Mouse (Mus musculus) G1E (cell line): Measurements from ENCODE around the gene Tmem108. TPM values are rescaled to one million over a fixed set of nuclear protein-coding genes. Genes with fewer than 3 reads are reported as not detected.

Source experiments
- ATAC-seq: 2 replicates; pipeline ENCODE4 v1.8.0; 2016; ENCODE audit warnings: mild to moderate bottlenecking; ENCODE audit not compliant: insufficient number of reproducible peaks, poor library complexity, low FRiP score, severe bottlenecking; ENCODE audit errors: extremely low read depth
- DNase-seq: peaks from one replicate; pipeline ENCODE4 v3.0.0; 2012; ENCODE audit warnings: low spot score
- H3K27me3 ChIP-seq: 2 replicates; pipeline ENCODE4 v1.6.1; 2012; ENCODE audit warnings: mild to moderate bottlenecking, low read length, inconsistent platforms; ENCODE audit not compliant: insufficient read depth
- H3K36me3 ChIP-seq: replicated peaks from 2 replicates; pipeline ENCODE3; 2012; ENCODE audit warnings: mild to moderate bottlenecking, inconsistent platforms
- H3K4me1 ChIP-seq: 2 replicates; pipeline ENCODE4 v1.6.1; 2012; ENCODE audit warnings: low read depth, low read length, inconsistent platforms, mixed read lengths; ENCODE audit not compliant: insufficient read depth
- H3K4me3 ChIP-seq: 2 replicates; pipeline ENCODE4 v1.5.1; 2012; ENCODE audit warnings: low read depth, mild to moderate bottlenecking, inconsistent platforms, low read length, moderate library complexity, mixed read lengths
- H3K9me3 ChIP-seq: replicated peaks from 2 replicates; pipeline ENCODE4 v1.6.1; 2012; ENCODE audit warnings: inconsistent platforms
- CTCF ChIP-seq: IDR thresholded peaks from 2 replicates; pipeline ENCODE4 v1.5.1; 2012; ENCODE audit warnings: low read depth, low read length, inconsistent platforms, mixed read lengths
- GATA1 ChIP-seq: IDR thresholded peaks from 2 replicates; pipeline ENCODE4 v1.6.1; 2012; ENCODE audit warnings: borderline replicate concordance, low read length, inconsistent platforms, mixed read lengths
- GATA2 ChIP-seq: IDR thresholded peaks from 2 replicates; pipeline ENCODE4 v1.6.1; 2012; ENCODE audit warnings: low read depth, low read length, inconsistent platforms, borderline replicate concordance
- POLR2AphosphoS5 ChIP-seq: IDR thresholded peaks from 2 replicates; pipeline ENCODE4 v1.6.1; 2012; ENCODE audit warnings: low read depth, low read length, inconsistent platforms; ENCODE audit not compliant: insufficient replicate concordance
- TAL1 ChIP-seq: conservative IDR thresholded peaks from 2 replicates; pipeline ENCODE4 v1.6.1; 2012; ENCODE audit warnings: low read depth, low read length, inconsistent platforms, mixed read lengths
- polyA plus RNA-seq: library from polyadenylated mRNA; stranded (reverse); fragments of >175 nt; gene quantifications from 2 replicates; pipeline ENCODE4 v1.2.3, GENCODE M21; 2012
- total RNA-seq, 2 experiments: library from RNA; stranded (forward) in 1 of 2; stranded (reverse) in 1 of 2; fragments of 200-1000 nt in 1 of 2; fragments of >200 nt in 1 of 2; fragmentation: Nextera tagmentation in 1 of 2; gene quantifications; 2 replicates each; pipeline ENCODE4 v1.2.3; 2014 to 2017

The Tmem108 gene
- total and polyA plus RNA-seq, 3 experiments, result 0.27 TPM; not detected in 2

DNA sequence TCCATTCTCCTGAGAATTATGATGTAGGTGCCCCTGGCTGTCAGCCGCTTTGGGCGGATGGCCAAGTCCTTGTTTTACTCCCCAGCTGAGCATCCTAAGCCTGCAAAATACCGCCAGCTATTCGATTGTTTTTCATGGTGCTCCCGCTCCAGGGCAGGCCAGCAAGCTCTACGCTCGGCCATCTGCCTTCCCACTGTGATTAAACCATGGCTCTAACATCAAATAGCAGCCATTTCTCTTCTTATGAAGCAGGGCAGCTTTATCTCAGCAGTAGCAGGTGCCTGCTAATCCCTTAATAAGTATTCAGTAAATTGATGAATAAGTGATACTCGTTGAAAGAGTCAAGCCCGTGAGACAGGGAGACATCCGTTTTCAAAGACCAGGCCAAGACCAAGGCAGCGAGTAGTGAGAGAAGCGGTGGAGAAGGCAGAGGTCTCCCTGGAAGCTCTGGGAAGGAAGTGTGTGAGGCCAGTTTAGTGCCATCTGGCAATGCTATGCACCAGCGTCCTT is 295.9 kb downstream of the Tmem108 start:
- DNase-seq, result no peak
- no peak overlapping the region for H3K4me3 ChIP-seq
- H3K27me3 ChIP-seq, result no peaks in the 10 kb centered on the region
- H3K4me1 ChIP-seq, result no peaks in the 10 kb centered on the region
- TF ChIP-seq GATA1, result no peak
- no peak for TF ChIP-seq CTCF
- TF ChIP-seq GATA2, result no peak
- TF ChIP-seq POLR2AphosphoS5, result no peak
- no peak for TF ChIP-seq TAL1
- H3K36me3 ChIP-seq, result no peaks in the 10 kb centered on the region
- no peak for ATAC-seq
- peaks cover 41% of the 10 kb centered on the region for H3K9me3 ChIP-seq

DNA sequence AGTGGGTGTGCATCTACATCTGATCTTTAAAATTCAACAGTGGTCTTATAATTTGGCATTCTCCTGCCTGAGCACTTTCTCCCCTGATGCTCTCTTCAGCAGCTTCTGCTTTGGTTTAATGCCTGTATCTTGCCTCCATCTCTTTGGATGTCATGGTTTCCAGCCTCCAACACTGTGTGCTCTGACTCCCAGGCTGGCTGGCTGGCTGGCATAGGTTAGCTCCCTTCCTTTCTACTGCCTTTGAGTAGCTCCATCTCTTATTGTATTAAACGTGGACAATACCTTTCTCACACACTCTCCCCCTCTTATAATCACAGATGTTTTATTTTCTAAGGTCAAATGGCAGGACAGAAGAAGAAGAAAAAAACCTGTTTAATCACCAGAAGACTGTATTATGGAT is 296.3 kb downstream of the Tmem108 start:
- Histone ChIP-seq H3K4me3 (no peak overlapping the region), H3K9me3 (peaks cover 38% of the 10 kb centered on the region), H3K27me3 (no peaks in the 10 kb centered on the region), H3K36me3 (no peaks in the 10 kb centered on the region), H3K4me1 (no peaks in the 10 kb centered on the region)
- no peak for ATAC-seq
- TF ChIP-seq TAL1, result no peak
- no peak for TF ChIP-seq CTCF
- TF ChIP-seq GATA2, result no peak
- no peak for TF ChIP-seq GATA1
- TF ChIP-seq POLR2AphosphoS5, result no peak
- DNase-seq, result no peak

GRCm38 (mm10) chr9:103463833-103464232 is 297.8 kb downstream of the Tmem108 start:
- TF ChIP-seq POLR2AphosphoS5 (no peak), GATA1 (no peak)
- H3K4me1 ChIP-seq, result no peaks in the 10 kb centered on the region

GRCm38 (mm10) chr9:103459839-103460238 is 301.8 kb downstream of the Tmem108 start:
- DNase-seq (no peak), ATAC-seq (no peak)
- H3K4me1 ChIP-seq, result no peaks in the 10 kb centered on the region
- H3K9me3 ChIP-seq, result peaks cover 12% of the 10 kb centered on the region
- no peaks in the 10 kb centered on the region for H3K36me3 ChIP-seq
- H3K4me3 ChIP-seq, result no peak overlapping the region
- TF ChIP-seq TAL1 (no peak), CTCF (no peak)
- no peaks in the 10 kb centered on the region for H3K27me3 ChIP-seq

More at GRCm38 (mm10) chr9:103463833-103464232, 297.8 kb downstream of the Tmem108 start:
- Histone ChIP-seq H3K4me3 (no peak overlapping the region), H3K36me3 (no peaks in the 10 kb centered on the region), H3K9me3 (peaks cover 25% of the 10 kb centered on the region), H3K27me3 (no peaks in the 10 kb centered on the region)
- ATAC-seq (no peak), DNase-seq (no peak)

DNA sequence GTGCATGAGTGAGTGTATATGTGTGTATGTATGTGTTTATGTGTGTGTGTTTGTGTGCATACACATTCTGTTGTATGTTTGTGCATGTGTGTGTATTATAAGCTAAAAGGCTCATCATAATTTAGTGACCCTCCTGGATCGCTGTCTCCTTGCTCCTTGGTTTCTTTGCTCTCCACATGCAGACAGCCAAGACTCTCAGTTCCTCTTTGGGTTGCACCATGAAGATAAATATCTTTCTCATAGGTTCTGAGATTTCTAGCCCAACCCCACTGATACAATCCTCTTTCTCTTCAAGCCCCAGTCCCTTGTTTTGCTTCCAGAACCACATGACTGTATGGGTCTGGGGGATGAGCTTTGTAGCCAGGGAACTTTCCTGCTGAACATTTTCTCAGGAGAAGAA is 302.3 kb downstream of the Tmem108 start:
- no peak for DNase-seq
- TF ChIP-seq CTCF (no peak), POLR2AphosphoS5 (no peak), GATA1 (no peak), GATA2 (no peak), TAL1 (no peak)
- H3K9me3 ChIP-seq, result peaks cover 12% of the 10 kb centered on the region; the same call in 1 of the 2 replicates
- H3K4me1 ChIP-seq, result no peaks in the 10 kb centered on the region
- H3K36me3 ChIP-seq, result no peaks in the 10 kb centered on the region
- no peak overlapping the region for H3K4me3 ChIP-seq
- ATAC-seq, result no peak
- H3K27me3 ChIP-seq, result no peaks in the 10 kb centered on the region

DNA sequence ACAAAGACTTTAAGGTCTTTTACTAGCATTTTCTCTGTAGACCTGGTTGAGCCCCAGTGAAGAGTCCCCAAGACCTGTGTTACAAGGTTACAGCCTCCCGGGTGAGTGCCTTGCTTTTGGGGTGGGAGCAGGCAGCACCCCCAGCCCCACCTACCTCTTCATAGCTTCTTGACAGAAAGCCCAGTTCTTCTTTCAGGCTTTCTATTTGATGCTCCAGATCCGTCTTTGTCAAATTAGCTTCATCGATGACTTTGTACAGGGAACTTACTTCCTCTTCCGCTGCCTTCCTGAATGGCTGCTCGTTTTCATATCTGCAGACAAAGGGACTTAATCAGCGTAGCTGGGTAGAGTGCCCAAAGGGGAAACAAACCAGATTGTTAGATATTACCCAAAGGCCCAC is 312.0 kb downstream of the Tmem108 start:
- Histone ChIP-seq H3K4me1 (no peaks in the 10 kb centered on the region), H3K27me3 (no peaks in the 10 kb centered on the region), H3K4me3 (no peak overlapping the region), H3K36me3 (no peaks in the 10 kb centered on the region), H3K9me3 (peaks cover 7% of the 10 kb centered on the region)
- DNase-seq (no peak), ATAC-seq (no peak)
- TF ChIP-seq TAL1 (no peak), CTCF (no peak), GATA1 (no peak), POLR2AphosphoS5 (no peak), GATA2 (no peak)

DNA sequence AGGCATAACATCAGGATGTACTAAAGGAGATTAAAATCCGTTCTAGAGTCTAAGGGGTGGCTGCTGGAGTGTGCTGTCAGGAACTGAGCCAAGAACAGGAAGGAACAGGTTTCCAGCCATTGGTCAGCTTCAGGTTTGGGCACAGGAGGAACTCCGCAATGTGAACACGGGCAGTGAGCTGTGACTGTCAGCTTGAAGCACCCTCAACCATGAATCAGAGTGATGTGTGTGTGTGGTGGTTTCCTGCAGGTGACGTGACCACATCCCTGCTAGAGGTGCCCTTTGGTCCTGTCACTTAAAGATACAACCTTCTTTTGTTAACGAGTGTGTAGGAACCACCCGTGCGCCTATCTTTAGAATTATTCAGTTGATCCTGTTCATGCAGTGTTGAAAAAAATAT is 312.5 kb downstream of the Tmem108 start:
- no peak overlapping the region for H3K4me3 ChIP-seq
- H3K27me3 ChIP-seq, result no peaks in the 10 kb centered on the region
- TF ChIP-seq POLR2AphosphoS5 (no peak), TAL1 (no peak), CTCF (no peak), GATA1 (no peak)
- DNase-seq (no peak), ATAC-seq (no peak)
- H3K9me3 ChIP-seq, result peaks cover 12% of the 10 kb centered on the region
- no peaks in the 10 kb centered on the region for H3K36me3 ChIP-seq
- H3K4me1 ChIP-seq, result no peaks in the 10 kb centered on the region
